Mouse (Mus musculus) left cerebral cortex, adult 18-20 months (tissue): ENCODE data around the gene Adgrd1. TPM values are rescaled to one million over a fixed set of nuclear protein-coding genes. Genes with fewer than 3 reads are reported as not detected.
"Not testable (repeated sequence)": the region's sequence is repeated elsewhere in the genome, so short reads cannot be mapped to it uniquely, and the experiment has no call there.

ENCODE experiments used
- DNase-seq, 2 experiments: peaks; one replicate each; pipeline ENCODE4 v3.0.0; 2021 to 2022; ENCODE audit warnings: low spot score in 2 of 2, mixed read lengths in 1 of 2
- total RNA-seq, 2 experiments: library from RNA; stranded (reverse); gene quantifications; 2 replicates each; pipeline ENCODE4 v1.2.3; 2021

Gene Adgrd1
- total RNA-seq, 2 experiments from 2014 or later = 2.8 TPM

GRCm38 (mm10) chr5:129092345-129093065 lies 4.0 kb upstream of the Adgrd1 start:
- DNase-seq = no peak

DNA sequence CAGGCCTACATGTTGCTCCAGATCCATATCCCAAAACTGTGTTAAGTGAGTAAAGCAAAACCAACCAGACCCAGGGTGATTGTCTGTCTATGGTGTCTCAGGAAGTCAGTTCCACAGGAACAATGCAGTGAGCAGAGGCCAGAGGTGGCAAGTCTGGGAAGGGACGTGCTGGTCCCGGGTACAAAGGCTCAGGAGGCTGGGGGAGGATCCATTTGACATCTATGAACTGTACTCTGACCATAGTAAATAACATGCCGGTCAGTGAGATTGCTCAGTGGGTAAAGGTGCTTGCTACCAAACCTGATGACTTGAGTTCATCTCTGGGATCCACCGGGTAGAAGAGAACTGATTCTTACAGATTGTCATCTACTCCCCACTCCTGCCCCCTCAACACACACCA lies 3.4 kb upstream of the Adgrd1 start:
- DNase-seq = no peak

GRCm38 (mm10) chr5:129094236-129094635 lies 2.3 kb upstream of the Adgrd1 start:
- DNase-seq = no peak

DNA sequence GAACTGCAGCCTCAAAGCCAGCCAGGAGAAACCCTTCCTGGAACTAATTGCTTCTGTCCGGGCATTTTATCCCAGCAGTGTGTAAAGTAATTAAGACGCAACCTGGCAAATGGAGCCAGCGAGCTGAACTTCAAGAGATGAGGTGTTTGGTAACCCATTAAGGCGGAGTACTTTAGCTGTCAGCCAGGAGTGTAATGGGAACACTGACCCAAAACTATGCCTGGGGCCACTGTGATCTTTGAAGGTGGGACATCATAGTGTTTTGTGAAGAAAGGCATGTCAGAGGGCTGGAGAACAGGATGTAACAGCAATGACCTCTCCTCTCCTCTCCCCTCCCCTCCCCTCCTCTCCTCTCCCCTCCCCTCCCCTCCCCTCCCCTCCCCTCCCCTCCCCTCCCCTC lies 7.5 kb downstream of the Adgrd1 start:
- no peak for DNase-seq

DNA sequence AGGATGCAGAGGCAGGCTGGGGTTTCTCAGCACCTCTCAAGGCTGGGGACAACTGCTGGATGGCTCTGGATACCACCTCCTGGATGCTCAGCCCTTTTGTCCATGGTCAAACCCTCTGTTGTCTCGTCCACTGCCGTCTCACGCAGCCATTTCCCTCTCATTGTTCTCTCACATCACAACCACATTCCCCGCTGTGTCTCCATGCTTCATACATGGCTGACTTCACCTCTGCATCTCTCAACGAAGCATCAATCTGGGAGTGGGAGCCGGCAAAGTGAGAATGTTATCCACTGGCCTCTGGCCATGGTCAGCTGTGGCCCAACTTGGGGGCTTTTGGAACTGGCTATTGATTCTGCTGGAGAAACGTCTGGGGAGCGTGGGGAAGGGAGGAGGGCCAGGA lies 15.2 kb downstream of the Adgrd1 start:
- DNase-seq = no peak

DNA sequence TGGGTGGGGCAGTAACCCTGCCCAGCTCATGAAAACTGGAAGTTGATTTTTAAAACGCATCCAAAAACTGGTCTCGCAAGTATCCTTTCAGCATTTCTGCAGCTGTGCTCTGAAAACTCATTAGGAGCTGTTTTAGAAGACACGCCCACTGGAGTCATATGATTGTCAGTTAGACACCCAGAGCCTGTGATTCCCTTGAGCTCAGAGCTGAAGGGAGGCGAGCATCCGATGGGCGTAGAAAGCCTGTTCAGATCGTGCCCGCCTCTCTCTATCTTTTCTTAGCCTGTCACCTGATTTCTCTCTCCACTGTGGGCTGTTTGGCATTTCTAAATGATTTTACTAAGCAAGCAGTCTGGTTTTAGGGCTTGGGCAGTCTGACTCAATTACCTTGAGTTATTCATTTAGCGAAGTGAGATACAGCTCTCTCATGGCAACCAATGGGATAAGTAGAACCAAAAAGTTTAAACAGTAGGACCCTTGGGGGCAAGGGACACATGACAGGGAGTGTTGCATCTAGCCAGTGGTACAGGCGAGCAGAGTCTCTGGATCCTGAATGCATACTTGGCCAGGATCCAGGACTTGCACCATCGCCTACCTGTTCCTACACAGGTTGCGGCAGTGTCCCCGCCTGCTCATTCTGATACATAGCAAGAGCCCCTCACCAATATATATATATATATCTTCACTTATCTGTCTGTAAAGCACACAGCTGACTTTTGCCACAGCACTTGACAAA lies 17.4 kb downstream of the Adgrd1 start:
- peak; percentile 55 to 72 for DNase-seq

DNA sequence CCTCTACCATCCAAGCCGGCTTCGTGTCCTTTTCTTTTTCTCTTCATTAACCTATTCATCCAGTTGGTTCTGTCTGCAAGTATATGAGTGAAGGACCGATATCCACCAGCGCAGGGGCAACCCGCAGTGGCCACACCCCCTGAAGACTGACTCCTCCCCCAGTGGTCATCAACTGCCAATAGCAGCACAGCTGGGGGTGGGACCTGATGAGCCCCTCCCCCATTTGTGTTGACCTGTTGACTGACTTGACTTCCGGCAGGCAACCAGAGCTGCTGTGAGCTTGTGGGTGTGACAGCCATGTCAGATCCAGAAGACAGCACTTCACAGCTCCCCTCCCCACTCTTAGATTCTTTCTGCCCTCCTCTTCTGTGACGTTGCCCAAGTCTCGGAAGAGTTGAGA lies 19.7 kb downstream of the Adgrd1 start:
- DNase-seq = no peak

- DNase-seq = no peak
These were observed 21.1 kb downstream of the Adgrd1 start for GRCm38 (mm10) chr5:129117593-129118113.

DNA sequence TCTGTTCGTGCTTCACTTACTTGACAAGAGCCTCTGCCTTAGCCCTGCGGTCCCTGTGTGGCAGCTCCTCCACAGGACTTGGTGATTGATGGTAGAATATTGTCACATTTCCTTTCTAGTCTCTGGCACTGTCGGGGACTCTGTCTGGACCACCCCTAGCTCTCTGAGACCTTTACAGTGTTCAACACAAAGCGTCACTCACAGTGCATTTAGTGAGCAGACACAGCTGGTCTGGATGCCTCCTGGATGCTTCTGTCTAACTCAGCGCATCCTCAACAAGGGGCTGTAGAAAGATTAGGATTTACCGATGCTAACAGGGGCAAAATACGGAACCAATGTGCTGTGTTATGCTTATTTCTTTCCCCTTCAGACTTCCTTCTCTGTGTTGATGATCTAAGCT lies 22.0 kb downstream of the Adgrd1 start:
- no peak for DNase-seq

DNA sequence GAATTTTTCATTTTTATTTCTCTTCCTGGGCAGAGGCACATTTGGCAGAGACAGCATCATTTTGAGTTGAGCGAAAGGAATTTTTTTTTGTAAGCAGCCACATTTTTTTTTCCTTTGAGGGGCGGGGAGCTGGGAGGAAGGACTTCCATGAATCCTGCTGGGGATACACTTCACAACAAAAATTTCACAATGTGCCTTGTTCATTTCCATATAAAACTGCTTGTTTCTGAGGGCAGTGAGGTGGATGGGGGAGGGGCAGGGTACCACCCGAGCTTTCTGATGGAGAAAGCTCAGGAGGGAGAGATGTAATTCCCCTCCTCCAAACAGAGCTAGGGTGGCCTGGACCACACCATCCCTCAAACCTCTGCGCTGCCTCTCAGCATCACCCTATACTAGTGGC lies 22.6 kb downstream of the Adgrd1 start:
- no peak for DNase-seq

- peak; percentile 56 to 68 for DNase-seq
These were observed 25.2 kb downstream of the Adgrd1 start for GRCm38 (mm10) chr5:129121654-129122285.

DNA sequence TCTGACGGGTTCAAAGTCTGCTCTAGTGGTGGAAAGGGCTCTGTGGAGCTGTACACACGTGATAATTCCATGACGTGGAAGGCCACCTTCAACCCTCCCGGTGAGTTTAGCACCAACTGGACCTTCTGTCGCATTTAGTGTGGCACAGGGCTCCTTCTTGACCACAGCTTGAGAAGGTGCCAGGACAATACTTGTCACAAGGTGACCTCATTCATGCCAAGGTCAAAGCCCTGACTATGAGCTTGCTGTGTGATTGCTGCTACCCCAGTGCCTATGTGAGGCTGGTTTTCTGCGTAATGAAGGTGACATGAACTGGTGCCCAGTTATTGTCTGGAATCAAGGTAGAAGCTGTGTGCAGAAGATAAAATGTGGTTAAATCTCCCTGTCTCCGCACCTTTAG lies 25.9 kb downstream of the Adgrd1 start:
- no peak for DNase-seq

DNA sequence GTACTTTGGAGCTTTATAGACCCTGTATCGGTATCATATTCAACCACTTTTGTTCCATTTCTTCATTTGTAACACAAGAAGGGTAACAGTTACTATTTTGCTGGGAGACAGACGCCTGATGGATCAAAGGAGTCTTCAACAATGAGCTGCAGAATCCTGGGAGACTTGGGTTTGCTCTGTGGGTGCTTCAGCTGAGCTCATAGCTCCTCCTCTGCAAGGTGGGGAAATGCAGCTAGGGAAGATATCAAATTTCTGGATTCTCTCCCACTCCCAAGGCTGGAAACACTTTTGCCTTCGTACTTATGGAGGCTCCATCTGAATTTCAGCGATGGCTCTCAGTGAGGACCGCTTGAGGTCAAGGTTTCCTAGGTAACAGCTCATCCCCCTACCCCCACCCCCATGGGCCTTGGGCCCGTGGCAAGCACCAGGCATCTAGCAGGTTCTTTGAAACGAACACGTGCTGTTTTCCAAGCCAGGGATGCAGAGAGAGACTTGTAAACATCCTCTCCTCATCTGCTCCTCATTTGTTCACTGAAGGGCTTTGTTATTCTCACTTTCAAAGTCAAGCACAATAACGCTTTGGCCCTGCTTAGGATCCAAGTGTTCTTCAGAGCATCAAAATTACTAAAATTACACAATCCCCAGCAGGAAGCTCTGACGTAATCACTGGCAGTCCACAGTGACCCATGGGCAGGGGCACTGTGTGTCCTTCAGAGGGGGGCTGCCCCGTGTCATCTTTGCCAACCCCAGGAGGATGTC lies 27.7 kb downstream of the Adgrd1 start:
- DNase-seq = no peak

GRCm38 (mm10) chr5:129128310-129128709 lies 31.8 kb downstream of the Adgrd1 start:
- DNase-seq = not testable (repeated sequence)

GRCm38 (mm10) chr5:129130301-129130700 lies 33.8 kb downstream of the Adgrd1 start:
- DNase-seq = no peak

DNA sequence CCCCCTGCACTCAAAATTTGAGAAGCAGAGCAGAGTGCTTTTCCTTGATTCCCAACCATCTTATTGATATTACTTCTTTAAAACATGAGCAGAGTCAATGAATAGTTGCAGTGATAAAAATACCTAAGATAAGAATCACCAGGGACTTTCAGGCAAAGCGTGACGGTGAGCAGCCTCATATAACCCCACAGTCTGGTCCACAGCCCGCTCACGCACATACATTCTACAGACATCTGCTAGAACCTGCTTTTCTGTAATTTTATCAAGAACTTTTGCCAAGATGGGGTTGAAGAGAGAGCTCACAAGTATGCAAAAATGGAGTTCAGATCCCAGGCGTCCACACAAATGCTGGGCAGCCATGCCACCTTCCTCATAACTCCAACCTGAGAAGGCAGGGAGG lies 40.9 kb downstream of the Adgrd1 start:
- peak; percentile 39 to 62 for DNase-seq

GRCm38 (mm10) chr5:129138576-129138975 lies 42.0 kb downstream of the Adgrd1 start:
- peak; percentile 51 to 65 for DNase-seq

DNA sequence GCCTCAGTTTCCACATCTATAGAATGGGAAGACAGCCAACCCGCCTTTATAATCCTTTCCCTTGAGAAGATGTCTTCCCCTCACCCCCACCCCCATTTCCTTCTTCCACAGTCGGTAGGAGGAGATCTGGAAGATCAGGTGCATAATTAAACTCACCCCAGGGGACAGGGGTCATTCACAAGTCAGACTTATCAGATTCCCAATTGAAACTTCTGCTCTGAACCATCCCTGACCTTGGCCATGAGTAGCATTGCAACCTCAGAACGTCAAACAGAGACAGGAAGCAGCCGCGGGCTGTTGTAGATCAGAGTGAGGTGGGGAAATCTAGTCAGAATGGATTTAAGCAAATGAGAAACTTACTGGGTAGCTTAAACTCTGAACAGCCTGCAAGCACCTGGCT lies 46.3 kb downstream of the Adgrd1 start:
- no peak for DNase-seq

DNA sequence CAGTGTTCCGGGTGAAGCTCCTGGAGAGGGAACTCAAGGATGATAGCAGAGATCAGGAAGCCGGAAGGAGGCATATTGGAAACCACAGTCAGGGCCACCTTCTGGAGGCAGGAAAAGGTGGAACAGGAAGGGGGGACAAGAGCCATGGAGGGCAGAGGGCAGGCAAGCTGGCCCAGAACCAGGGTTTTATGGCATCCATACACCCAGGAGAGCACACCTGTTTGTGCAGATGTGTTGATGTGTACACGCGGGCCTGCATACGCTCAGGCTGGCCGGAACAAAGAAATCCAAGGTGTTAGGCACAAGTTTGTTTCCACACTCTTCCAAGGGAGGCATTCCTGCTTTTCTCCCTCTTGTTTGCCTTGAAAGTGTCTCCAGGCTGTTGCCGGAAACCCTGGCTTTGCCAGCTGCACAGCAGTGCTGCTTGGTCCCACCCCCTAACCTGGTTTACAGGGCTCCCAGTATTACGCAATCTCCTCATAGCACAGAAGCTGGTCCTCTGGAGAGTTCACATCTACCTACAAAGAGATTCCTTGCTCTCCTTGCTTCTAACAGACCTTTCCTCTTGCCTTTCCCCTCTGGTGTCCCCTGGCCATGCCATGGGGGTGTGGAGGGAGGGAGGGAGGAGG lies 48.9 kb downstream of the Adgrd1 start:
- peak in 1 of 2 experiments; percentile 38 for DNase-seq

GRCm38 (mm10) chr5:129146892-129147509 lies 50.5 kb downstream of the Adgrd1 start:
- peak; percentile 40 to 51 for DNase-seq
